Mouse (Mus musculus): ENCODE measurements around the gene Sptbn4. TPM values are rescaled to one million over a fixed set of nuclear protein-coding genes. Genes with fewer than 3 reads are reported as not detected.

Sptbn4 gene
- total RNA-seq, 1 experiment = 9.1 TPM

- H3K36me3 ChIP-seq (ENCODE audit: control insufficient read depth, insufficient read depth, low read length, poor library complexity, severe bottlenecking) = peaks cover 8% of the 10 kb centered on the region
- peak overlapping the region; percentile 19; the same call in 1 of the 2 replicates for H3K27ac ChIP-seq (ENCODE audit: insufficient read depth, low read depth, low read length, poor library complexity, severe bottlenecking)
- no peaks in the 10 kb centered on the region for H3K9me3 ChIP-seq (ENCODE audit: control insufficient read depth, insufficient read depth, low read depth, low read length)
- H3K9ac ChIP-seq (ENCODE audit: insufficient read depth, low read depth, low read length, poor library complexity, severe bottlenecking) = peak overlapping the region; percentile 33; the same call in 1 of the 2 replicates
- DNase-seq (ENCODE audit: low read depth, low spot score) = no peak
- TF ChIP-seq CHD2 (IDR thresholded peaks at IDR 0.05; ENCODE audit: low read depth, low read length) (no peak), ZC3H11A (IDR thresholded peaks at IDR 0.05; ENCODE audit: borderline replicate concordance, low read depth, low read length) (no peak), ZNF384 (IDR thresholded peaks at IDR 0.05; ENCODE audit: low read depth, low read length) (no peak), MAFK (IDR thresholded peaks at IDR 0.05; ENCODE audit: insufficient read depth, low read depth, low read length) (no peak), HCFC1 (IDR thresholded peaks at IDR 0.05; ENCODE audit: borderline replicate concordance, insufficient read depth, low read length) (no peak)
- H3K4me3 ChIP-seq (ENCODE audit: insufficient read depth in 1 of 2, low read depth in 1 of 2, low read length in 2 of 2, poor library complexity in 1 of 2, severe bottlenecking in 1 of 2) = no peak overlapping the region
- in situ Hi-C loops (cut with MboI; ENCODE audit: low sequenced_read_pairs in 2 of 2, unreplicated experiment in 2 of 2) = no loop called here
- peaks cover 0 to 24% of the 10 kb centered on the region in 2 experiments; a peak in 2 of 4 replicates for H3K4me1 ChIP-seq (ENCODE audit: control insufficient read depth in 2 of 2, insufficient read depth in 2 of 2, low read length in 2 of 2, poor library complexity in 1 of 2)
Observed at GRCm38 (mm10) chr7:27491856-27492255, 44.4 kb upstream of the Sptbn4 start.

GRCm38 (mm10) chr7:27490543-27491329, 43.2 kb upstream of the Sptbn4 start:
- H3K4me1 ChIP-seq (ENCODE audit: control insufficient read depth in 2 of 2, insufficient read depth in 2 of 2, low read length in 2 of 2, poor library complexity in 1 of 2) = peaks cover 0 to 24% of the 10 kb centered on the region in 2 experiments; a peak in 2 of 4 replicates
- no peak for DNase-seq (ENCODE audit: low read depth, low spot score)
- peak overlapping the region; percentile 76 for H3K9ac ChIP-seq (ENCODE audit: insufficient read depth, low read depth, low read length, poor library complexity, severe bottlenecking)
- no peaks in the 10 kb centered on the region for H3K9me3 ChIP-seq (ENCODE audit: control insufficient read depth, insufficient read depth, low read depth, low read length)
- peaks cover 8% of the 10 kb centered on the region for H3K36me3 ChIP-seq (ENCODE audit: control insufficient read depth, insufficient read depth, low read length, poor library complexity, severe bottlenecking)
- H3K4me3 ChIP-seq (ENCODE audit: insufficient read depth in 1 of 2, low read depth in 1 of 2, low read length in 2 of 2, poor library complexity in 1 of 2, severe bottlenecking in 1 of 2) = peak overlapping the region; percentile 57 to 65
- peak overlapping the region; percentile 89 for H3K27ac ChIP-seq (ENCODE audit: insufficient read depth, low read depth, low read length, poor library complexity, severe bottlenecking)
- in situ Hi-C loops (cut with MboI; ENCODE audit: low sequenced_read_pairs in 2 of 2, unreplicated experiment in 2 of 2) = no loop called here
- no peak for TF ChIP-seq ZC3H11A (IDR thresholded peaks at IDR 0.05; ENCODE audit: borderline replicate concordance, low read depth, low read length)
- no peak for TF ChIP-seq MAFK (IDR thresholded peaks at IDR 0.05; ENCODE audit: insufficient read depth, low read depth, low read length)
- TF ChIP-seq ZNF384 (IDR thresholded peaks at IDR 0.05; ENCODE audit: low read depth, low read length) = peak; percentile 91
- no peak for TF ChIP-seq HCFC1 (IDR thresholded peaks at IDR 0.05; ENCODE audit: borderline replicate concordance, insufficient read depth, low read length)
- TF ChIP-seq CHD2 (IDR thresholded peaks at IDR 0.05; ENCODE audit: low read depth, low read length) = no peak

DNA sequence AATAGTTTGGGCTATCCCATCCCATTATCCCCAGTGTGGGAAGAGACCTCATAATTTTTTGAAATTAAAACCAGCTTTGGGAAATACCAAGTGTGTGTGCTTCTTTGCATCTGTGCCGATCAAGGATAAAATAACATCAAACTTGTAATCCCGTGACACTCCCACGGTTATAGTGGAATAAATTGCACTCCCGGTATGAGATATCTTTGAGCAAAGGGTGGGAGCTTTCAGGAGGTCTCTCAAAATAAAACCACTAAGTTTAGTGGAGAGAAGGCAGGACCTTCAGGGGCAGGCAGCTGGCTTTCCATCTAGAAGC, 42.7 kb upstream of the Sptbn4 start:
- no peak for TF ChIP-seq MAFK (IDR thresholded peaks at IDR 0.05; ENCODE audit: insufficient read depth, low read depth, low read length)
- no peak for TF ChIP-seq ZNF384 (IDR thresholded peaks at IDR 0.05; ENCODE audit: low read depth, low read length)
- TF ChIP-seq ZC3H11A (IDR thresholded peaks at IDR 0.05; ENCODE audit: borderline replicate concordance, low read depth, low read length) = no peak
- H3K4me3 ChIP-seq (ENCODE audit: insufficient read depth in 1 of 2, low read depth in 1 of 2, low read length in 2 of 2, poor library complexity in 1 of 2, severe bottlenecking in 1 of 2) = peak overlapping the region; percentile 57 to 60
- no peak for DNase-seq (ENCODE audit: low read depth, low spot score)
- H3K36me3 ChIP-seq (ENCODE audit: control insufficient read depth, insufficient read depth, low read length, poor library complexity, severe bottlenecking) = peaks cover 8% of the 10 kb centered on the region
- H3K9me3 ChIP-seq (ENCODE audit: control insufficient read depth, insufficient read depth, low read depth, low read length) = no peaks in the 10 kb centered on the region
- H3K4me1 ChIP-seq (ENCODE audit: control insufficient read depth in 2 of 2, insufficient read depth in 2 of 2, low read length in 2 of 2, poor library complexity in 1 of 2) = peaks cover 0 to 24% of the 10 kb centered on the region in 2 experiments; a peak in 2 of 4 replicates
- peak overlapping the region; percentile 62 for H3K9ac ChIP-seq (ENCODE audit: insufficient read depth, low read depth, low read length, poor library complexity, severe bottlenecking)
- H3K27ac ChIP-seq (ENCODE audit: insufficient read depth, low read depth, low read length, poor library complexity, severe bottlenecking) = peak overlapping the region; percentile 89
- in situ Hi-C loops (cut with MboI; ENCODE audit: low sequenced_read_pairs in 2 of 2, unreplicated experiment in 2 of 2) = no loop called here

GRCm38 (mm10) chr7:27489270-27489869, 41.9 kb upstream of the Sptbn4 start:
- in situ Hi-C loops (cut with MboI; ENCODE audit: low sequenced_read_pairs in 2 of 2, unreplicated experiment in 2 of 2) = no loop called here
- H3K4me1 ChIP-seq (ENCODE audit: control insufficient read depth in 2 of 2, insufficient read depth in 2 of 2, low read length in 2 of 2, poor library complexity in 1 of 2) = peaks cover 0 to 24% of the 10 kb centered on the region in 2 experiments; a peak in 2 of 4 replicates
- no peak for DNase-seq (ENCODE audit: low read depth, low spot score)
- peaks cover 8% of the 10 kb centered on the region for H3K36me3 ChIP-seq (ENCODE audit: control insufficient read depth, insufficient read depth, low read length, poor library complexity, severe bottlenecking)
- peak overlapping the region; percentile 35; the same call in 1 of the 2 replicates for H3K9ac ChIP-seq (ENCODE audit: insufficient read depth, low read depth, low read length, poor library complexity, severe bottlenecking)
- H3K9me3 ChIP-seq (ENCODE audit: control insufficient read depth, insufficient read depth, low read depth, low read length) = no peaks in the 10 kb centered on the region
- TF ChIP-seq ZNF384 (IDR thresholded peaks at IDR 0.05; ENCODE audit: low read depth, low read length) = no peak
- no peak for TF ChIP-seq MAFK (IDR thresholded peaks at IDR 0.05; ENCODE audit: insufficient read depth, low read depth, low read length)
- no peak for TF ChIP-seq CHD2 (IDR thresholded peaks at IDR 0.05; ENCODE audit: low read depth, low read length)
- no peak for TF ChIP-seq HCFC1 (IDR thresholded peaks at IDR 0.05; ENCODE audit: borderline replicate concordance, insufficient read depth, low read length)
- no peak for TF ChIP-seq ZC3H11A (IDR thresholded peaks at IDR 0.05; ENCODE audit: borderline replicate concordance, low read depth, low read length)
- no peak overlapping the region for H3K27ac ChIP-seq (ENCODE audit: insufficient read depth, low read depth, low read length, poor library complexity, severe bottlenecking)
- H3K4me3 ChIP-seq (ENCODE audit: insufficient read depth in 1 of 2, low read depth in 1 of 2, low read length in 2 of 2, poor library complexity in 1 of 2, severe bottlenecking in 1 of 2) = peak overlapping the region in 1 of 2 experiments; percentile 18; a peak in 2 of 4 replicates

Measured in ES-E14 (cell line).